Mouse (Mus musculus): ENCODE measurements around the gene Dgcr8. TPM values are rescaled to one million over a fixed set of nuclear protein-coding genes. Genes with fewer than 3 reads are reported as not detected.

Dgcr8 gene
- polyA plus RNA-seq (2017; shearing (Covaris generic)), result 8.3 TPM

GRCm38 (mm10) chr16:18289067-18289588, at the start of gene Dgcr8:
Dgcr8 (minus strand) TSS chr16:18289246.

GRCm38 (mm10) chr16:18258221-18258620, 30.8 kb downstream of the Dgcr8 start, which contains the start of gene Gm49776:
Gm49776 (minus strand) TSS chr16:18258321.

GRCm38 (mm10) chr16:18248433-18249363, 40.3 kb downstream of the Dgcr8 start, which contains the start of the genes Trmt2a and Ranbp1:
Trmt2a (plus strand) TSS chr16:18248679.
Ranbp1 (minus strand) TSS chr16:18248732.

GRCm38 (mm10) chr16:18234671-18235388, 54.2 kb downstream of the Dgcr8 start, which contains the start of gene Zdhhc8:
Zdhhc8 (minus strand) TSS chr16:18235136.

GRCm38 (mm10) chr16:18217579-18217978, 71.5 kb downstream of the Dgcr8 start, which contains the start of gene Ccdc188:
Ccdc188 (plus strand) TSS chr16:18217879.

Other genes starting within 250 kb of the Dgcr8 start
- 5.4 TPM for gene Dgcr6, start 236.4 kb downstream of the Dgcr8 start, polyA plus RNA-seq (2017; shearing (Covaris generic))
- 0.38 TPM for gene Prodh, start 199.0 kb downstream of the Dgcr8 start, polyA plus RNA-seq (2017; shearing (Covaris generic))
- not detected for gene Rtn4r, start 161.6 kb downstream of the Dgcr8 start, polyA plus RNA-seq (2017; shearing (Covaris generic))
- not detected for gene Ccdc188, start 71.4 kb downstream of the Dgcr8 start, polyA plus RNA-seq (2017; shearing (Covaris generic))
- 9.2 TPM for gene Zdhhc8, start 54.1 kb downstream of the Dgcr8 start, polyA plus RNA-seq (2017; shearing (Covaris generic))
- 88.0 TPM for gene Trmt2a, start 40.6 kb downstream of the Dgcr8 start, polyA plus RNA-seq (2017; shearing (Covaris generic))
- 155 TPM for gene Ranbp1, start 40.5 kb downstream of the Dgcr8 start, polyA plus RNA-seq (2017; shearing (Covaris generic))
- not detected for gene Gm49776, start 30.9 kb downstream of the Dgcr8 start, polyA plus RNA-seq (2017; shearing (Covaris generic))
- 29.2 TPM for gene Tango2, start 58.9 kb upstream of the Dgcr8 start, polyA plus RNA-seq (2017; shearing (Covaris generic))
- 2.8 TPM for gene Arvcf, start 58.9 kb upstream of the Dgcr8 start, polyA plus RNA-seq (2017; shearing (Covaris generic))
- gene Txnrd2, start 137.1 kb upstream of the Dgcr8 start, polyA plus RNA-seq (2017; shearing (Covaris generic)), result 25.2 TPM
- 22.3 TPM for gene Comt, start 137.6 kb upstream of the Dgcr8 start, polyA plus RNA-seq (2017; shearing (Covaris generic))
- 12.2 TPM for gene Gnb1l, start 209.5 kb upstream of the Dgcr8 start, polyA plus RNA-seq (2017; shearing (Covaris generic))
- not detected for gene Rtl10, start 209.7 kb upstream of the Dgcr8 start, polyA plus RNA-seq (2017; shearing (Covaris generic))